Mouse (Mus musculus) small intestine, adult 2 months (tissue): ENCODE measurements around the gene Map2.

Experiments used
- CTCF ChIP-seq: fragments of 200-500 bp; IDR thresholded peaks from 2 replicates; pipeline ENCODE4 v1.5.1; 2012; ENCODE audit warnings: low read depth, mild to moderate bottlenecking, control low read depth, inconsistent platforms, low read length, moderate library complexity, mixed read lengths; ENCODE audit not compliant: insufficient replicate concordance, insufficient read length; ENCODE audit errors: extremely low read depth
- POLR2A ChIP-seq: fragments of 200-500 bp; IDR thresholded peaks from 2 replicates; pipeline ENCODE4 v1.6.1; 2012; ENCODE audit warnings: low read depth, mild to moderate bottlenecking, control low read depth, inconsistent platforms, low read length, moderate library complexity

DNA sequence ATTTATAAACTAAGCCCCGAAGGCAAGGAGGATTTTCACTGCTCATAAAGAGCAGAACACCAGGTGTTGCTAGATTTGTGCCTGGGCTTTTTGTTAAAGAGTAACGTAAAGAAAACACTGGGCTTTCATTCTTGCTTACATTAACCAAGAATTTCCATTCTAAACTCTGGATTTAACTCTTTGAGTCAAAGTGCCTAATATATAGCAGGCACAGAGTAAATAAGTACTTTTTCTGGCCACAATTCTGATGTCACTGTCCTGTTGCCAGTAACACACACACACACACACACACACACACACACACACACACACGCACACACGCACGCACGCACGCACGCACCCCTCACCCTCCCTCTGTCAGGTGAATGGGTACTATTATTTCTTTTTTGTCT is 77.3 kb downstream of the Map2 start:
- TF ChIP-seq CTCF (no peak), POLR2A (no peak)
